Mouse (Mus musculus) heart, adult 9 months (tissue): ENCODE results near the gene Vmn1r207-ps.
"Not testable (repeated sequence)": the region's sequence is repeated elsewhere in the genome, so short reads cannot be mapped to it uniquely, and the experiment has no call there.

Source experiments
- DNase-seq, 2 experiments: peaks; one replicate each; pipeline ENCODE4 v3.0.0; 2022; ENCODE audit warnings: low spot score in 2 of 2

Vmn1r207-ps gene

DNA sequence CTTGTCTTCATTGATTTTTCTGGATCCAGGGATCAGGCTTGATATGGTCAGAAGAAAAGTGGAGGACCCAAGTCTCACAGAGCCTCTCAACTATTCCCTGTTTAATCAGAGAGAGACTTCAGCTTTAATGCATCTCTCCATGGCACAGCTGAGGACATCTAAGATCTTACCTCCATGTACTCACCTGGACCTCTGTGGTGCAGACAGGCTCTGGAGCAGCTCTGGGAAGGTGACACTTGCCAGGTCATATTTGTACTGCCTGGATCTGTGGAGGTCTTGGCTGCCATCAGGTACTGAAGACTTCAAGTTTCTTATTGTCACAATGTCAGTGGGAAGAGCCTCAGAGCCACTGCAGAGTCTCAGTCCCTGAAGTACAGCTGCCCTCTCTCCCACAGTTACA, at the start of gene Vmn1r207-ps:
Vmn1r207-ps (minus strand) TSS at position 101 of the 400 bp plus-strand sequence.
- DNase-seq, result not testable (repeated sequence)

DNA sequence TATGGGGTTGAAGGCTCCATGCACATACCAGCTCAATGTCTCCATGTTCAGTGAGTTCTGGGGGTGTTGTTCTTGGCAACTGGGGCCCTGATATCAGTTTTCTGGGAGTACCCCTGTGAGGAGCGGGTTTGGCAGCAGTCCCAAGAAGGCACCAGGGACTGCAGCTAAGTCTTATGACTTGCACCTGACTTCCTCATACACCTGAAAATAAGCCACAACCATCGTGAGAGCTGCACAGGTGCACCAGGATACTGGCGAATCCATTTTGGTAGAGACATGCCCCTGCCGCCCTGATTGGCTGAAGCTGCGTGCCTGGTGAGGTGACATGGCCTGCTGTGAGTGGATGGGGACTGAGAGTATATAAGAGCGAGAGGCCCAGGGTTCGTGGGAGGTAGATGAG, 47.9 kb upstream of the Vmn1r207-ps start, which contains the start of gene Vmn1r208:
Vmn1r208 (minus strand) TSS at position 101 of the 400 bp plus-strand sequence.
- DNase-seq, result not testable (repeated sequence)

DNA sequence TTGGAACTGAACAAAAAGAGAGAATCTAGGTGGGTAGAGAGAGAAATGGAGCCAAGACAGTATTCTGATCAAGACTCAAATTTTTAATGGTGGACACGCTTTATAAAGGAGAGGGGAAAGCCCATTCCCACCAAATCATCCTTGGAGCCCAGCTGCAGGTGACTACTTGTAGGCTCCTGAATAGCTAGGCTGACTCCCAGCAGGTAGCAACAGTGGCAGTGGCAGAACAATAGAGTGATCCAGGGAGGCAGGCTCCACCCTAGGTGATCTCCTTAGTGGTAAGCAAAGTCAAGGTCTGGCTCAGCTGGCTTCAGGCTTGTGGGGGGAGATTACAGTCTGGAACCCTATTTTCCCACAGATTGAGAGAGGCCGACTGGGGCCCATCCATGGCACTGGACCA, 42.2 kb upstream of the Vmn1r207-ps start:
- DNase-seq, result not testable (repeated sequence)

DNA sequence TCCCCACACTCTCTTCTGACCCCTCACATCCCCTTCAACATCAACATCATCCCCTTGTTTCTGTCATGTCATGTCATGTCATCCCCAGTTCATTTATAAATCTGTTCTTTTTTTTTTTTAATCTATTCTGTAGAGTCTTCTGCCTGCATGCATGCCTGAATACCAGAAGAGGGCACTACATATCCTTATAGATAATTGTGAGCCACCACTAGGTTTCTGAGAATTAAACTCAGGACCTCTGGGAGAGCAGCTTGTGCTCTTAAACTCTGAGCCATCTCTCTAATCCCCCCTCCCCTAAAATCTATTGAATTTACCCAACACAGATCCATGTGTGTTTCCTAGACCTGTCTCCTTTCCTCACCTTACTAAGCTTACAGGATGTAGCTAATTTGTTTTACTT, 18.1 kb upstream of the Vmn1r207-ps start:
- no peak for DNase-seq

DNA sequence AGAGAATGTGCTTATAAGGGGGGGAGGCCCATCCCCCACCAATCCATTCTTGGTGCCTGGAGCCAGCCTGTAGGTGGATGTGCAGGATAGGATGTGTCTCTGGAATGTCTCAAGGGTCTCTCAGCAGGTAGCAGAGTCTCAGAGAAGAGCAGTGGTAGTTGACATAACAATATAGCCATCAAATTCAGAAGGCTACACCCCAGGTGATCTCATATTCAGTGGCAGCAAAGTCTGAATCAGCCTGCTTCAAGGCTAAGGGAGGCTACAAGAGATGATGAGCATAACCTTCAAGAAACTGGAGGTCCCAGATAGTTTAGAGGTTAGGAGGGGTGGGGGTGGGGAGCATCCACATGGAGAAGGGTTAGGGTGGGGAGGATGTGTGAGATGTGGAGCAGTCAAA, 22.5 kb downstream of the Vmn1r207-ps start:
- DNase-seq, result not testable (repeated sequence)

DNA sequence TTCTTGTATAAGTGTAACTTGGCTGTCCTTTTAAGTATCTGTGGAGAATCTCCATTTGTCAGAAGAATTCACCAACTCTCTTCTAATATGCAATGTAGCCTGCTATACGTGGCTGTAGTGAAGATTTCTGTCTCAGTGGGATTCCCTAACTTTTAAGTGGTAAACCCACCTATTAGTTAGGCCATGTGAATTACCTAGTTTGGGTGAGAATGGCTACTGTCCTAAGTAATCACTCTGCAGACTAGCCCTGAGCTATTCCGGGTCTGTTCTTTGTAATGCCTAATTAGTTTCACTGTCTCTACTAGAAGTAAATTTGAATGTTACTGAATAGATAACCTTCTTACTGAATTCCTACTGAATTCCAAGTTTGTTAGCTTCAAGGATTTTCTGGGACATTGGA, 26.5 kb downstream of the Vmn1r207-ps start:
- DNase-seq, result not testable (repeated sequence)
